Mouse (Mus musculus): ENCODE results near the gene Eif3b. TPM values are rescaled to one million over a fixed set of nuclear protein-coding genes. Genes with fewer than 3 reads are reported as not detected.

The Eif3b gene
- polyA plus RNA-seq, 1 experiment from 2014 or later: 210 TPM

GRCm38 (mm10) chr5:140378121-140378853 is 40.8 kb upstream of the Eif3b start:
- DNase-seq (ENCODE audit: low spot score) (no peak), ATAC-seq (ENCODE audit: insufficient number of reproducible peaks, low FRiP score, low TSS enrichment, low read depth) (no peak)
- H3K27me3 ChIP-seq (ENCODE audit: control insufficient read depth, insufficient read depth, low read length): no peaks in the 10 kb centered on the region
- H3K36me3 ChIP-seq (ENCODE audit: control insufficient read depth, insufficient read depth, low read length): no peaks in the 10 kb centered on the region
- peaks cover under 1% of the 10 kb centered on the region; the same call in 1 of the 2 replicates for H3K4me1 ChIP-seq (ENCODE audit: control insufficient read depth, insufficient read depth, low read length)
- no peak overlapping the region for H3K4me2 ChIP-seq (ENCODE audit: low read depth, severe bottlenecking)
- WGBS: 92% methylated on average over 6 of the region's 6 CpGs
- H3K9me3 ChIP-seq (ENCODE audit: control insufficient read depth, low read length): no peaks in the 10 kb centered on the region
- no peak overlapping the region for H3K27ac ChIP-seq (replicated peaks; ENCODE audit: low read depth, low read length)
- H3K9ac ChIP-seq (ENCODE audit: low read length): no peak overlapping the region
- H3K4me3 ChIP-seq (ENCODE audit: low read depth, low read length): no peak overlapping the region

GRCm38 (mm10) chr5:140379299-140379698 is 39.8 kb upstream of the Eif3b start:
- Histone ChIP-seq H3K27me3 (ENCODE audit: control insufficient read depth, insufficient read depth, low read length) (no peaks in the 10 kb centered on the region), H3K36me3 (ENCODE audit: control insufficient read depth, insufficient read depth, low read length) (no peaks in the 10 kb centered on the region), H3K27ac (replicated peaks; ENCODE audit: low read depth, low read length) (no peak overlapping the region), H3K4me2 (ENCODE audit: low read depth, severe bottlenecking) (no peak overlapping the region), H3K9me3 (ENCODE audit: control insufficient read depth, low read length) (no peaks in the 10 kb centered on the region), H3K4me3 (ENCODE audit: low read depth, low read length) (no peak overlapping the region), H3K4me1 (ENCODE audit: control insufficient read depth, insufficient read depth, low read length) (peaks cover 6% of the 10 kb centered on the region; the same call in 1 of the 2 replicates), H3K9ac (ENCODE audit: low read length) (no peak overlapping the region)
- ATAC-seq (ENCODE audit: insufficient number of reproducible peaks, low FRiP score, low TSS enrichment, low read depth) (no peak), DNase-seq (ENCODE audit: low spot score) (no peak)
- 80% methylated on average over 6 of the region's 6 CpGs for WGBS

- Histone ChIP-seq H3K9ac (ENCODE audit: low read length) (no peak overlapping the region), H3K4me3 (ENCODE audit: low read depth, low read length) (no peak overlapping the region), H3K4me2 (ENCODE audit: low read depth, severe bottlenecking) (no peak overlapping the region), H3K27me3 (ENCODE audit: control insufficient read depth, insufficient read depth, low read length) (no peaks in the 10 kb centered on the region), H3K9me3 (ENCODE audit: control insufficient read depth, low read length) (no peaks in the 10 kb centered on the region), H3K36me3 (ENCODE audit: control insufficient read depth, insufficient read depth, low read length) (no peaks in the 10 kb centered on the region), H3K4me1 (ENCODE audit: control insufficient read depth, insufficient read depth, low read length) (peaks cover 6% of the 10 kb centered on the region; the same call in 1 of the 2 replicates), H3K27ac (replicated peaks; ENCODE audit: low read depth, low read length) (no peak overlapping the region)
- ATAC-seq (ENCODE audit: insufficient number of reproducible peaks, low FRiP score, low TSS enrichment, low read depth) (no peak), DNase-seq (ENCODE audit: low spot score) (no peak)
- 91% methylated on average over 7 of the region's 7 CpGs for WGBS
Observed at GRCm38 (mm10) chr5:140381156-140381555, 38.0 kb upstream of the Eif3b start.

- Histone ChIP-seq H3K27me3 (ENCODE audit: control insufficient read depth, insufficient read depth, low read length) (no peaks in the 10 kb centered on the region), H3K4me2 (ENCODE audit: low read depth, severe bottlenecking) (no peak overlapping the region), H3K27ac (replicated peaks; ENCODE audit: low read depth, low read length) (no peak overlapping the region), H3K9me3 (ENCODE audit: control insufficient read depth, low read length) (no peaks in the 10 kb centered on the region), H3K36me3 (ENCODE audit: control insufficient read depth, insufficient read depth, low read length) (no peaks in the 10 kb centered on the region), H3K4me3 (ENCODE audit: low read depth, low read length) (no peak overlapping the region), H3K4me1 (ENCODE audit: control insufficient read depth, insufficient read depth, low read length) (peaks cover 6% of the 10 kb centered on the region; the same call in 1 of the 2 replicates), H3K9ac (ENCODE audit: low read length) (no peak overlapping the region)
- ATAC-seq (ENCODE audit: insufficient number of reproducible peaks, low FRiP score, low TSS enrichment, low read depth) (no peak), DNase-seq (ENCODE audit: low spot score) (no peak)
- 95% methylated on average over 6 of the region's 6 CpGs for WGBS
Observed at GRCm38 (mm10) chr5:140382688-140383087, 36.4 kb upstream of the Eif3b start.

- no peaks in the 10 kb centered on the region for H3K27me3 ChIP-seq (ENCODE audit: control insufficient read depth, insufficient read depth, low read length)
- H3K4me3 ChIP-seq (ENCODE audit: low read depth, low read length): no peak overlapping the region
- H3K9me3 ChIP-seq (ENCODE audit: control insufficient read depth, low read length): no peaks in the 10 kb centered on the region
- peak overlapping the region; percentile 49; the same call in 1 of the 2 replicates for H3K9ac ChIP-seq (ENCODE audit: low read length)
- H3K27ac ChIP-seq (replicated peaks; ENCODE audit: low read depth, low read length): peak overlapping the region; percentile 47; the same call in 1 of the 2 replicates
- ATAC-seq (ENCODE audit: insufficient number of reproducible peaks, low FRiP score, low TSS enrichment, low read depth): no peak
- no peaks in the 10 kb centered on the region for H3K36me3 ChIP-seq (ENCODE audit: control insufficient read depth, insufficient read depth, low read length)
- H3K4me1 ChIP-seq (ENCODE audit: control insufficient read depth, insufficient read depth, low read length): peaks cover 10% of the 10 kb centered on the region; the same call in 1 of the 2 replicates
- DNase-seq (ENCODE audit: low spot score): peak; percentile 46
- H3K4me2 ChIP-seq (ENCODE audit: low read depth, severe bottlenecking): no peak overlapping the region
- WGBS: 28% methylated on average over 7 of the region's 7 CpGs
Observed at GRCm38 (mm10) chr5:140383559-140383958, 35.6 kb upstream of the Eif3b start.

- DNase-seq (ENCODE audit: low spot score) (no peak), ATAC-seq (ENCODE audit: insufficient number of reproducible peaks, low FRiP score, low TSS enrichment, low read depth) (no peak)
- H3K27me3 ChIP-seq (ENCODE audit: control insufficient read depth, insufficient read depth, low read length): no peaks in the 10 kb centered on the region
- peaks cover 10% of the 10 kb centered on the region; the same call in 1 of the 2 replicates for H3K4me1 ChIP-seq (ENCODE audit: control insufficient read depth, insufficient read depth, low read length)
- H3K4me2 ChIP-seq (ENCODE audit: low read depth, severe bottlenecking): no peak overlapping the region
- H3K9me3 ChIP-seq (ENCODE audit: control insufficient read depth, low read length): no peaks in the 10 kb centered on the region
- H3K9ac ChIP-seq (ENCODE audit: low read length): no peak overlapping the region
- H3K27ac ChIP-seq (replicated peaks; ENCODE audit: low read depth, low read length): no peak overlapping the region
- no peaks in the 10 kb centered on the region for H3K36me3 ChIP-seq (ENCODE audit: control insufficient read depth, insufficient read depth, low read length)
- H3K4me3 ChIP-seq (ENCODE audit: low read depth, low read length): no peak overlapping the region
- 94% methylated on average over 1 of the region's 1 CpGs for WGBS
Observed at GRCm38 (mm10) chr5:140384462-140384861, 34.7 kb upstream of the Eif3b start.

GRCm38 (mm10) chr5:140387236-140387635 is 31.9 kb upstream of the Eif3b start:
- Histone ChIP-seq H3K9ac (ENCODE audit: low read length) (no peak overlapping the region), H3K9me3 (ENCODE audit: control insufficient read depth, low read length) (no peaks in the 10 kb centered on the region), H3K36me3 (ENCODE audit: control insufficient read depth, insufficient read depth, low read length) (no peaks in the 10 kb centered on the region), H3K27me3 (ENCODE audit: control insufficient read depth, insufficient read depth, low read length) (no peaks in the 10 kb centered on the region), H3K4me2 (ENCODE audit: low read depth, severe bottlenecking) (no peak overlapping the region), H3K4me1 (ENCODE audit: control insufficient read depth, insufficient read depth, low read length) (peaks cover 10% of the 10 kb centered on the region; the same call in 1 of the 2 replicates), H3K4me3 (ENCODE audit: low read depth, low read length) (no peak overlapping the region), H3K27ac (replicated peaks; ENCODE audit: low read depth, low read length) (no peak overlapping the region)
- 93% methylated on average over 7 of the region's 7 CpGs for WGBS
- ATAC-seq (ENCODE audit: insufficient number of reproducible peaks, low FRiP score, low TSS enrichment, low read depth) (no peak), DNase-seq (ENCODE audit: low spot score) (no peak)

GRCm38 (mm10) chr5:140387816-140388510 is 31.2 kb upstream of the Eif3b start:
- no peaks in the 10 kb centered on the region for H3K9me3 ChIP-seq (ENCODE audit: control insufficient read depth, low read length)

More at GRCm38 (mm10) chr5:140387816-140388510, 31.2 kb upstream of the Eif3b start:
- H3K36me3 ChIP-seq (ENCODE audit: control insufficient read depth, insufficient read depth, low read length): no peaks in the 10 kb centered on the region
- H3K9ac ChIP-seq (ENCODE audit: low read length): no peak overlapping the region
- peaks cover 10% of the 10 kb centered on the region; the same call in 1 of the 2 replicates for H3K4me1 ChIP-seq (ENCODE audit: control insufficient read depth, insufficient read depth, low read length)
- H3K27ac ChIP-seq (replicated peaks; ENCODE audit: low read depth, low read length): no peak overlapping the region
- H3K4me3 ChIP-seq (ENCODE audit: low read depth, low read length): peak overlapping the region; percentile 62
- 74% methylated on average over 12 of the region's 12 CpGs for WGBS
- DNase-seq (ENCODE audit: low spot score) (no peak), ATAC-seq (ENCODE audit: insufficient number of reproducible peaks, low FRiP score, low TSS enrichment, low read depth) (no peak)
- H3K4me2 ChIP-seq (ENCODE audit: low read depth, severe bottlenecking): peak overlapping the region; percentile 96
- H3K27me3 ChIP-seq (ENCODE audit: control insufficient read depth, insufficient read depth, low read length): no peaks in the 10 kb centered on the region

Data from limb, embryonic 11.5 days (tissue).